Mouse (Mus musculus) lung, postnatal 0 days (tissue): ENCODE measurements around the gene Hgfac.

Experiments used
- CTCF ChIP-seq: IDR thresholded peaks from 2 replicates; pipeline ENCODE4 v1.5.1; 2016; ENCODE audit warnings: antibody characterized with exemption, mild to moderate bottlenecking
- EP300 ChIP-seq: IDR thresholded peaks from 2 replicates; pipeline ENCODE4 v1.6.1; 2016; ENCODE audit warnings: antibody characterized with exemption, mild to moderate bottlenecking, control low read depth

- TF ChIP-seq CTCF (no peak), EP300 (no peak)
Observed at GRCm38 (mm10) chr5:35000323-35000722, 41.0 kb upstream of the Hgfac start.
